Mouse (Mus musculus): ENCODE data around the gene Mtmr10. TPM values are rescaled to one million over a fixed set of nuclear protein-coding genes. Genes with fewer than 3 reads are reported as not detected.

The Mtmr10 gene
- polyA plus RNA-seq (2017; shearing (Covaris generic)), result 1 to 10 TPM; 4.7 to 7.4 TPM

- ATAC-seq, result peak; percentile 98
These were observed at the start of gene Mtmr10 for GRCm38 (mm10) chr7:64287414-64288091. TSS of gene Mtmr10 (plus strand) at chr7:64287653.

- ATAC-seq, result no peak
These were observed 49.7 kb upstream of the Mtmr10 start for GRCm38 (mm10) chr7:64237747-64238146.

DNA sequence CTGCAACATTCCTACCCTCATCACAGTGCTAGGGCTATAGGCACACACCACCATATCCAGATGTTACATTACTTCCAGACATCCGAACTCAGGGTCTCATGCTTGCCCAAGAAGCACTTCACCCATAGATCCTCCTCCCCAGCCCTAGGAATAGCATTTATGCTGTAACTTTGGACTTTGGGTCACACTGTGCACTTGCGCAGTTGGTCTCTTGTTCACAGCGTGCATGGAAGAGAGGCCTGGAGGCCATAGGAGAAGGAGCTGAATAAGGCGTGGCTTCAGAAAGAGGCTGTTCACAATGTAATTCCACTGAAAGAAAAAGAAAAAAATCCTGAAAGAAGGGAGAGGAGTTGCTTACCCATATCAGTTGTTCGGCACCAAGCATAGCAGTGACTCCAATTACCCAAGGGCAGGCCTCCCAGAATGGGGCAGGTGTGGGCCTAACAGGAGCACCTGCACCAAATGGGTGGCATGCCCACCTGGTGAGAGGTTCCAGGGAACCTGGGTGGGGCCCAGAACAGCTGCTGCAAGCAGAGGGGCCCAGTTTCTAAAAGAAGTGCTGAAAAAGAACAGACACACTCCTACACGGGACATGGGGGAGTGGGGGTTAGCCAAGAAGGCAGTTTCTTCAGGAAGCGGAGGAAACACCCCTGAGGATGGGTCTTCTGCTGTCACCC lies 48.9 kb upstream of the Mtmr10 start:
- ATAC-seq, result no peak

GRCm38 (mm10) chr7:64239138-64239805 lies 48.2 kb upstream of the Mtmr10 start:
- ATAC-seq, result no peak

DNA sequence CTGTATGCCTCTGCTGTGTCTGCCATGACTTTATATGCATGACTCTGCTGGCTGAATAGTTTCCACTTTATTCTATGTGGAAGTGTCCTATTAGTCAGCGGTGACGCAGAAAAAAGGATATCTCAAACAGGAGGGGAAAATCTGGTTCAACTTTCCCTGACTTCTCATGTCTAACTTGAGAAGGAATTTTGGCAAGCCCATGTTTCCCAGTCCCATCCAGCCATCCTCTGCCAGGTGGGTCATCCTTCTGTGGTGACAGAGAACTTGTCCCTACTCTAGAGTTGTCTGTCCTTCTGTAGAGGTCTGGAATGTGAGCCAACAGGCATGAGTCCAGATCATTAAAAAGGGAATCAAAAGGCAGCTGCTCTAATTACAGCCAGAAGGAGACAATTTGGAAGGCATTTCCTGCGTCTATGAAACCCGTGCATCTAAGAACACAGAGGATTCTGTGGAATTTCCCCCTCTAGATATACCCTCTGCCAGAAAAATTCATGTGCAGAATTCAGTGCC lies 47.6 kb upstream of the Mtmr10 start:
- no peak for ATAC-seq

DNA sequence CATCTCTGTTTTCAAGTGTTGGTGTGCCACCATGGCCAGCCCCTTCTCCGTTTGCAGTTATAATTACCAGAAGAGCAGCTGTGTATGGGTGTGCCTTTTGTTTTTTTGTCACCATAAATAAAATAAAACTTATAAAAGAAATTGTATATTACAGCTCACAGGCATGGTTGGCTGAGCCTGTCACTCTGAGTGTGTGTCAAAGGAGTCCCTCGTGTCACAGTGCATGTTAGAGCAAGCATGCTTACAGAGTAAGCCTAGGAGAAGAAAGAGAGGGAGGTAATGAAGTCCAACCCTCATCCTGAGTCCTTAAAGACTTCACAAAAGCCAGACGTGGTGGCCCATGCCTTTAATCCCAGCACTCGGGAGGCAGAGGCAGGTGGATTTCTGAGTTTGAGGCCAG lies 45.0 kb upstream of the Mtmr10 start:
- ATAC-seq, result no peak

- no peak for ATAC-seq
These were observed 43.1 kb upstream of the Mtmr10 start for GRCm38 (mm10) chr7:64244371-64244770.

- ATAC-seq, result no peak
These were observed 40.7 kb upstream of the Mtmr10 start for GRCm38 (mm10) chr7:64246713-64247112.

- peak; percentile 28 for ATAC-seq
These were observed 39.1 kb upstream of the Mtmr10 start for GRCm38 (mm10) chr7:64248352-64248751.

- ATAC-seq, result peak; percentile 78
These were observed 37.7 kb upstream of the Mtmr10 start for GRCm38 (mm10) chr7:64249715-64250114.

DNA sequence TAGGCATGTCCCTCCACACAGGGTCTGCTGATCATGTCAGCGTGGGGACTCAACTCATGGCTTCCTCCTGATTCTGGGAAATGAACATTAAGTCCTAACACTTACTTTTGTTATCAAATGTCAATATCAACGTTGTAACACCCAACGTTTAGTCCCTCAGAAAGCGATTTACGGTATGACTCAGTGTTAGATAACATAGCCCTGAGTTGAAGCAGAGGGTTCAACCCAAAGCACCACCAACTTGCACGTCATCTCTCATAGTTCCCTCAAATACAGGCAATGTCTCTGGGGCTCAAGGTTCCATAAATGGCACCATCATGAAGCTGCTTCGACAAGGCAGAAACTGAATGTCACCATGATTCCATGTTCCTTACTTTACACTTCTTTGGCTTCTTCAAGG lies 37.0 kb upstream of the Mtmr10 start:
- peak; percentile 64 for ATAC-seq

DNA sequence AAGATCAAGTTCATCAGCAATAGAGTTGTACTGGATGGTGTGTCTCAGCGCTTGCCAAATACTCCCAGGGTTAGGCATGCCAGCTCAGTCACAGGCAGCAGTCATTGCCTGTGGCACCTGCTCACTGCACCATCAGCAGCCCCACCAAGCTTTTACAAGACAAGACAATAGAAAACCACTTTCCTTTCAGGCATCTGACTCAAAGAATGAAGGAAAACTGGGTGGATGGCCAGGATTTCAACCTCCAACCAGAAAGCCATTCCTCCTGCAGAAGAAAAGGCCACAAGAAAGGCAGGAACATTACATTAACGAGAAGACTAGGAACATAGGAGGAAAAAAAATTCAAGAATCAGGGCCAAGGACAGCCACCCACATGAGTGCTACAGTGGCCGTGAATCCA lies 33.7 kb upstream of the Mtmr10 start:
- ATAC-seq, result no peak

DNA sequence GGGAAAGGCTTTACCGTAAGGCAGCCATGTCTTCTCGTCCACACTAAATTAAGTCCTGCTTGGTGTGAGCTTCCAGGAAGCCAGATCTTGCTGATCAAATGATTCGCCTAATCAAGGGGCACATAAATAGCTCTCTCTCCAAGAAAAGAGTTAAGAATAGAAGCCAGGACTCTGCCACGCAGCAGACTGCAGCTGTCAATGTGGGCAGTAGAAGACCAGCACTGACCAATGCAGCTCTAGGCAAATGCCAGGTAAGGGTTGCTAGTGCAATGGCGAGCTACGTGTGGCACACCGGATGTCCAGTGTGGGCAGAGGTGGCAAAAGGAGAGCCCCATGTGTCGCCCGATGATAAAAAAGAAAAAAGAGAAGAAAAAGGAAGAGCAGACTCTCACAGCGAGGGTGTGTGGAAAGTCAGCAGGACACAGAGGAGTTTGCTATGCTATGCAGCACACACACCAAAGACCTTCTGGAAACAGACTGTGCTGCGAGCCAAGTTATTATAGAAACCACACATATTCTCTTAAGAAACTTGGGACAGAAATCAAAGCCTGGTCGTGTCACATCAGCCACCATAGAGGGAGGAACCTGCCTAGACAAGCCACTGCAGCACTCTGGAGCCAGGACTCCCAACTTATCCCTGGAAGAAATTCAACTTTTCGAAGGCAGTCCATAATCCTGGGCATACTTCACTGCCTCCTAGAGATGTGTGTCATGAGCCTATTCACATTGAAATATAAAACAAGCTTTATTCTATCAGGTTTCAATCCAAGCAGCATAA lies 21.8 kb upstream of the Mtmr10 start:
- no peak for ATAC-seq

DNA sequence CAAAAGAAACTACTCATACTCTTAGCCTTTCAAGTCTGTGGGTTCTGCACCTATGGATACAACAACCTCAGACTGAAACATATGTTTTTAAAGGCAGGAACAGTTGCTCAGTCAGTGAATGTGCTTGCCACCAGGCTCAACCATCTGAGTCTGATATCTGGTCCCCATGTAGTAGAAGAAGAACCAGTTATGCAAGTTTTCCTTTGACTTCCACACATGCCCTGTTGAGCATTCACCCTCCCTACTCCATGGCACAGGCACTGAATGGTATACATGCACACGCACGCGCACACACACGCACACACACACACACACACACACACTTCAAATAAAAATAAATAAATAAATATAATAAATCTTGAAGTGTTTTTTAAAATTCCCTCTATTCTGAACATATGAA lies 20.9 kb upstream of the Mtmr10 start:
- no peak for ATAC-seq

- ATAC-seq, result no peak
These were observed 15.5 kb upstream of the Mtmr10 start for GRCm38 (mm10) chr7:64271926-64272325.

DNA sequence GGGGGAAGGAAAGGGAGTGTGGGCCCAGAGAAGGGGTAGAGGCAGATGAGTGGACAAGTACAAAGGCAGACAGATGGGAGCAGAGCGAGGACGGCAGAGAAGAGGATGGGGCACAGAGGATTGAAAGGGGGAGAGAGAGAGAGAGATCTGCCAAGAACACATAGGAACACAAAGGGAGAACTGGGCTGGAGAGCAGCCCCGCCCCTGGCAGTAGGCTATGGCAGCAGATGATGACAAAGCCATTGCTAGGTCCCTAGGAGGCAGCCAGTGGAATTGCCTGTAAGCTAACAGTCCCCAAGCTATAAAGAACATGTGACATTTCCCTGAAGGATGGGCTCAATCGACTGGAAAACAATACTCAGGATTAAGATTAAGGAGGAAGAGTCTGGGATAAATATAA lies 11.9 kb upstream of the Mtmr10 start:
- ATAC-seq, result no peak

GRCm38 (mm10) chr7:64276921-64277320 lies 10.5 kb upstream of the Mtmr10 start:
- no peak for ATAC-seq

- ATAC-seq, result no peak
These were observed 8.9 kb upstream of the Mtmr10 start for GRCm38 (mm10) chr7:64278526-64278925.

- no peak for ATAC-seq
These were observed 7.9 kb upstream of the Mtmr10 start for GRCm38 (mm10) chr7:64279548-64279947.

DNA sequence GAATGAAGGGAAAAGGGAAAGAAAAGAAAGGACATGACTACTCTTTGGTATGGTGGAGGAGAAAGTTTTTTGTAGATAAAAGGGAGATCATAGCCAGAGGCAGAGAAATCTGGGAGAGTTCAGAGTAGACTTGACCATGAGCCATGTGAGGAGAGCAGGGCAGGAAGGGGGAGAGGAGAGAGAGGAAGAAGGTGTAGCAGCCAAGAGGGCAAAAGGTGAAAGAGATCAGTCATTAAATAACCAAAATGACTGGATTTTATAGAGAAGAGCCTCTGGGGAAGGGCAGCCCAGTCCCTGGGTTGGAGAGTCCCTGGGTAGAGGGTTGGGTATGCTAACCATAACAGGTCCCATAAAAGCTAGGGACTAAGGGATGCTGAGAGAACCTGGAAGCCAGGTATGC lies 887 bp upstream of the Mtmr10 start:
- no peak for ATAC-seq

GRCm38 (mm10) chr7:64289416-64289815 lies 2.0 kb downstream of the Mtmr10 start:
- no peak for ATAC-seq

DNA sequence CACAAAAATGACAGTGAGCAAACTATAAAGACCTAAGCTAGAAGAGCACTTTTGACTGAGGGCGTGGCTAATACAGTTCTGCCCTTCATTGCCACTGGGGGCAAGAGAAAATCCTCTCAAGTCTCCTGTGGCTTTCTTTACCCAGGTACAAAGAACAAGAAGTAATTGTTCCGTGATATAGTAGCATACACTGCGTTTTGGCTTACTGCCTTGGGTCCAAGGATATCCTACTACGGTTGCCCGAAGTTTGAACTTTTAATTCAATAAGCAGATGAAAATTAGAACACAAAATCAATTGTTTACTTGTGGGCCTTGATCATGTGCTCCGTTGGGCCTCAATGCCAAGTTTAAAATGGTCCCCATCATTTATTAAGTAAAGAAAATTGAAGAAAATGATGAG lies 3.0 kb downstream of the Mtmr10 start:
- no peak for ATAC-seq

DNA sequence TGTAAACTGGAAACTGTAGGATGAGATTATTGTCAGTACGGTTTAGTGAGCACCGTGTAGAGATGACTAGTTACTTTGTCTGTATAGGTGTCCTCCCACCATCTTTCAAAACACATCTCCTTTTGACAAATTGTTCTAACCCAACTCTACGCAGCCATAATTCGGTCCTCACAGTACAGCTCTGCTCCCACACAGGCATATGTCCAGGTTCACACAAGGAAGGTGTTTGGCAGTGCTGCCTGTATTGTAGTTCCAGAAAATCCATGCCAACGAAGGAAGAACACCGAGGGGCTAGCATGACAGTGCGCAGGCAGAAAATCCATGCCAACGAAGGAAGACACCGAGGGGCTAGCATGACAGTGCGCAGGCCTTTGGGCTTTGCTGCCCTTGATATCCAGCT lies 4.3 kb downstream of the Mtmr10 start:
- ATAC-seq, result no peak
